Mouse (Mus musculus): ENCODE results near the gene Eif6. TPM values are rescaled to one million over a fixed set of nuclear protein-coding genes. Genes with fewer than 3 reads are reported as not detected.
A peak's percentile ranks its signal among the peaks of the same experiment; 100 is the strongest.
"Not testable (repeated sequence)": the region's sequence is repeated elsewhere in the genome, so short reads cannot be mapped to it uniquely, and the experiment has no call there.

The Eif6 gene
- polyA plus RNA-seq (2012; rRNA removed) = 63.3 and 65.9 TPM in 2 replicates

- DNase-seq (ENCODE audit: low spot score) = peak; percentile 64
These were observed at the start of gene Eif6 for GRCm38 (mm10) chr2:155826630-155827424. Gene Eif6, minus strand, starts transcription at chr2:155826925.

GRCm38 (mm10) chr2:155873636-155874035 lies 46.9 kb upstream of the Eif6 start:
- no peak for DNase-seq (ENCODE audit: low spot score)

GRCm38 (mm10) chr2:155872930-155873507 lies 46.3 kb upstream of the Eif6 start:
- no peak for DNase-seq (ENCODE audit: low spot score)

- DNase-seq (ENCODE audit: low spot score) = no peak
These were observed 45.8 kb upstream of the Eif6 start for GRCm38 (mm10) chr2:155872486-155872885.

- DNase-seq (ENCODE audit: low spot score) = no peak
These were observed 43.0 kb upstream of the Eif6 start for GRCm38 (mm10) chr2:155869772-155870171.

GRCm38 (mm10) chr2:155868320-155868719 lies 41.6 kb upstream of the Eif6 start:
- DNase-seq (ENCODE audit: low spot score) = no peak

- no peak for DNase-seq (ENCODE audit: low spot score)
These were observed 36.7 kb upstream of the Eif6 start for GRCm38 (mm10) chr2:155863301-155863867.

- DNase-seq (ENCODE audit: low spot score) = no peak
These were observed 36.0 kb upstream of the Eif6 start for GRCm38 (mm10) chr2:155862573-155863300.

- no peak for DNase-seq (ENCODE audit: low spot score)
These were observed 34.9 kb upstream of the Eif6 start for GRCm38 (mm10) chr2:155861581-155861980.

- no peak for DNase-seq (ENCODE audit: low spot score)
These were observed 33.4 kb upstream of the Eif6 start for GRCm38 (mm10) chr2:155860102-155860501.

GRCm38 (mm10) chr2:155852536-155852935 lies 25.8 kb upstream of the Eif6 start:
- no peak for DNase-seq (ENCODE audit: low spot score)

GRCm38 (mm10) chr2:155850120-155850519 lies 23.4 kb upstream of the Eif6 start:
- no peak for DNase-seq (ENCODE audit: low spot score)

- no peak for DNase-seq (ENCODE audit: low spot score)
These were observed 22.7 kb upstream of the Eif6 start for GRCm38 (mm10) chr2:155849464-155849863.

GRCm38 (mm10) chr2:155848291-155848690 lies 21.6 kb upstream of the Eif6 start:
- peak; percentile 59 for DNase-seq (ENCODE audit: low spot score)

- no peak for DNase-seq (ENCODE audit: low spot score)
These were observed 20.2 kb upstream of the Eif6 start for GRCm38 (mm10) chr2:155846930-155847329.

GRCm38 (mm10) chr2:155838961-155839360 lies 12.2 kb upstream of the Eif6 start:
- DNase-seq (ENCODE audit: low spot score) = no peak

GRCm38 (mm10) chr2:155837961-155838360 lies 11.2 kb upstream of the Eif6 start:
- DNase-seq (ENCODE audit: low spot score) = no peak

GRCm38 (mm10) chr2:155834732-155835131 lies 8.0 kb upstream of the Eif6 start, which contains the start of gene Fam83c:
Gene Fam83c, minus strand, starts transcription at chr2:155834854.
- DNase-seq (ENCODE audit: low spot score) = no peak

GRCm38 (mm10) chr2:155832087-155832486 lies 5.4 kb upstream of the Eif6 start:
- DNase-seq (ENCODE audit: low spot score) = not testable (repeated sequence)

GRCm38 (mm10) chr2:155831302-155831701 lies 4.6 kb upstream of the Eif6 start:
- DNase-seq (ENCODE audit: low spot score) = no peak

- no peak for DNase-seq (ENCODE audit: low spot score)
These were observed 4.1 kb upstream of the Eif6 start for GRCm38 (mm10) chr2:155830841-155831240.
